Mouse (Mus musculus): Measurements from ENCODE around the gene Cygb.
"Not testable (repeated sequence)": the region's sequence is repeated elsewhere in the genome, so short reads cannot be mapped to it uniquely, and the experiment has no call there.

Cygb gene

DNA sequence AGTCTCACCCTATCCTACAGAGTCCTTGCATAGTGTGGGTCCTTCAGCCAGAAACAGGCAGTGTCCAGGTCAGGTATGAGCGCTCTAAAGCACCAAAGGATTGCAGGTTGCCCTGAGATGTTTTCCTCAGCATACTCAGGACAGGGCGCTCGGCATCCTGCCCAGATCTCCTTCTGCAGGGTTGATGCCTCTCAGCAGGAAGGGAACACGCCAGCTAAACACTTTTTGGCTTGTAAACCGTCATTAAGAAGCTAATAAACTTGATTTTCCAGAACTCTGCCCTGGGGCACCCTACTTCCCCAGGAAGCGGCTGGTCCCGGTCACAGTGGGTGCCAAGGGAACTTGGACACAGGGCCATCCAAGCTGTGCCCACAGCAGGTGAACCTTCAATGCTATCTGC lies 35.0 kb downstream of the Cygb start:
- DNase-seq (ENCODE audit: extremely low spot score, low read depth, low spot score), result no peak

DNA sequence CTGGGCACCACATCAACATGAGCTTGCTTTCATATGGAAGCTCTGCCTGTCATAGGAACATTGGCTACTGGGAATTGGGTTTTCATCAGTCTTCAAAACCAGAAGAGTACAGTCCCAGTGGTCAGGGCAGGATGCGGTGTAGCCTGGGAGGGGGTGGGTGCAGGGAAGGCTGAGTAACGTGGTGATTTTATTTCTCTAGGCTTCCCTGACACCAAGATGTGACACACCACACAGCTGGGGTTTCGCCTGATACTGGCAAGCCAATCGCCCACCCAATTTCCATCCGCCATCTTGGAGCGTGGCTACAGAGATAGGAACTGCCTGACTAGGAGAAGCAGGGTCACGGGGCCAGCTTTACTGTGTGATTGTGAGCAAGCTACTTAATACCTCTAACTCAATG lies 35.4 kb downstream of the Cygb start:
- DNase-seq (ENCODE audit: extremely low spot score, low read depth, low spot score), result no peak

DNA sequence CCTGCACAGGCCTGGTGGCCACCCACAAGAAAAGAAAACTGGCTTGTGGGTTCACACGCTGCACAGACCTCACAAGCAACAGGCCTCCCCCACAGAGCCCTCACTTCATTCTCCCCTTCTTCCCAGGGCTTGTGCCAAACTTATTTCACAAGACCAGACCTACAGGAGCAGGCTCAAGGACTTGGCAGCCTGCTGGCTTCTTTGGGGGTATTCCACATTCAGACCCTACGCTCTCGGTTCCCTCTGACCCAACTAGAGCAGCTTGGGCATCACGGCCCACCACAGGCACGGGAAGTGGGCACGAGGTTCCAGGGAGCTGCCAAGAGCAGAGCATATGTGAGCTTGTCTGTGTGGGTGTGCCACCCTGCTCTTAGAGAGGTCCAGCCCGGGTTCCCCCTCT lies 36.5 kb downstream of the Cygb start:
- no peak for DNase-seq (ENCODE audit: extremely low spot score, low read depth, low spot score)

DNA sequence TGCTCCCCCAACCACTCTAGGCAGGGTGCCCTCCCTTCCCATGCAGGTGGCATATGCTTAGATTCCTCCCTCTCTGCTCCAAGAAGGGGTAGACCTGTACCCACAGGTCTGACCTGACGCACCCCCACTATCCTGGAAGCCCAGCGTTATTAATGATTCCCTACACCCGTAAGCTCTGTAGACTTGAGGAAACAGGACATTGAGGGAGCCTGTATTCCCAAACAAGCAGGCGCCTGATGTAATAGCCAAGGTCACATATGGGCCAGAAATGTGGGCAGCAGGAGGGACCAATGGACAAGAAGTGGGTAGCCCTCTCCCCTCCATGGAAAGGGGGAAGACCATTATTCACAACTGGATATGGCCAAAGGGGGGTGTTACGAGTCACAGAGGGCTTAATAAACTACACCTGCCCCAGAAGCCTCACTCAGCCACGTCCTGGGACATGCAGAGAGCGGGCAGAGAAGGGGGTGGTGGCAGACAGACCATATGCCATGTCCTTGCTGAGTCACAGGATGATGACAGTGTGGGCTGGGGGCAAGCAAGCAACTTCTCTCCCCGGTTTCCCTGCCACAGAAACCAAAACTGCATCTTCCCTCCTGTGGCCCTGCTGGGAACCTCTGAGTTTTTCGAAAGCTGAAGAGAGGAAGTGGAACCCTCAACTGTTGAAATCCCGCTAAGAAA lies 37.5 kb downstream of the Cygb start:
- DNase-seq (ENCODE audit: extremely low spot score, low read depth, low spot score), result no peak

DNA sequence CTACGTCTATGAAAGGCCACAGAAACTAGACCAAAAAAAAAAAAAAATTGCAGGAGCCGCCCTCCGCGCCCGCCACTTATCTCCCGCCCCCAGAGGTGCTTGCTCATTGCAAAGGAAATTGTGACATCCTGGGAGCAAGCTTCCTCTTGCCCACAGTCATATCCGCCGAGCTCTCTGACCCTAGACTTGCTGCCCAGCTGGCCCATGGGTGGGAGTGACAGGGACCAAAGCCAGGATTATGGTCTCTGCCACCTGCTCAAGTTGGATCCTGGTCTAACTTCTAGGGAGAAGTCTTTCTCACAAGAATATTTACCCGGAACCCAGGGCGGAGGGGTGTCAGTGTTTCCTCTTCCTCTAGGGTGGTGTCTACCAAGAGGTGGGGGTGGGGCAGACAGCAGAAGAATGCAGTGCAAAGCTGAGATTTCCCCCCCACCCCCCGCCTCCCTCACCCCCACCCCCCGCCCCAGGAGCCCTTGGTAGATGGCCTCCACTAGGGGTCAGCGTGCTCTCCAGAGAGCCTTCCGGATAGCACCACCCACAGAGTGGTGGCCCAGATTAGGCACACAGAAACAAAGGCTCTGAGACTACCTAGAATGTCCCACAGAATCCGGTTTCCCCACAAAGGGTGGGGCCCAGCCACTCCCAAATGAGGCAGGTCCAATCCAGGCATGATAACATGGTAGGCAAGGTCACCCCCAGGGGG lies 38.2 kb downstream of the Cygb start:
- DNase-seq (ENCODE audit: extremely low spot score, low read depth, low spot score), result no peak

DNA sequence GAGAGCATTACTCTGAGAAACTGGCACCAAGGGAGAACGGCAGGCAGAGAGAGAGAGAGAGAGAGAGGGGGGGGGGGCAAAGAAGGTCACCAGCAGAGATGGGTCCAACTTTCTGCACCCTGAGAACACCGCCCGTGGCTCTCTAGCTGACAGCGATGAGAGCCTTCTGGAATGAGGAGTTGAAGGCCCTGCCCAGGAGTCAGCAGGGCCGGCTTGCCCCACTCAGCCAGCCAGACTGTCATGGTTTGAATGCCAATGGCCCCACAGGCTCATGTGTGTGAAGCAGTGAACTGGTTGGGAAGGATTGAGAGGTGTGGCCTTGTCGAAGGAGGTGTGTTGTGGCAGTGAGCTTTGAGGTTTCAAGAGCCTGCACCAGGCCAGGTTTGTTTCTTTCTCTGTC lies 40.9 kb downstream of the Cygb start:
- no peak for DNase-seq (ENCODE audit: extremely low spot score, low read depth, low spot score)

DNA sequence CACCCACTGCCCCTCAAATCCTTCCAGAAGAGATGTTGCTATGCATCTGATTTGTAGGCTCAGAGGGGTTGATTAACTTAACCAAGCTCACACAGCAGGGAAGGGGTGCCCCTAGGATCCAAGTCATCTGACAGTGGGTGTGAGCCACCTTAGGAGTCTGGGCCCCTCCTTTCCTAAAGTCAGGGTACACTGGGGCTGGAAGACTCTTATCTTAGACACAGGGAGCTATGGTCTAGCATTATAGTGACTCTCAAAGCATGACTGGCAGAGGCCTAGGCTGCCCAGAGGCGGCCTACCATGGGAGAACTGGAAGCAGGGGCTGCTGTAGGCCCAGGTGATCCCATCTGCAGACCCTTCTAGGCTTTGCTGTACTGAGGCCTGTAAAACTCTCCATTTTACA lies 41.6 kb downstream of the Cygb start:
- no peak for DNase-seq (ENCODE audit: extremely low spot score, low read depth, low spot score)

DNA sequence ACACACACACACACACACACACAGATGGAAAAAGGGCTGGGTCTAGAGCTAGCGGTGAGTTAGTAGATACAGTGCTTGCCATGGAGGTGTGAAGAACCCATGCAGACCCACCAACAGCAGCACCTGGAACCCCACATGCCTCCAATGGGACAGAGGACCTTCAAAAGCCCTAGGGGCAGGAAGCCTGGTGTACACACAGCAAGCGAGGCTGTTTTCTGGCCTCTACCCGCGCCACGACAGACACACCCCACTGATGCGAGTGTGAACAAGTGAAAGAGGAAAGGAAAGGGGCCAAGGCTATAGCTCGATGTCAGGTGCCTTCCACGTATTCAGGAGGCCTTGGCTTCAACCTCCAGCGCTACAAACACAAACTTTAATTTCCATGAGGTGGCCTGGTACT lies 42.2 kb downstream of the Cygb start:
- DNase-seq (ENCODE audit: extremely low spot score, low read depth, low spot score), result no peak

DNA sequence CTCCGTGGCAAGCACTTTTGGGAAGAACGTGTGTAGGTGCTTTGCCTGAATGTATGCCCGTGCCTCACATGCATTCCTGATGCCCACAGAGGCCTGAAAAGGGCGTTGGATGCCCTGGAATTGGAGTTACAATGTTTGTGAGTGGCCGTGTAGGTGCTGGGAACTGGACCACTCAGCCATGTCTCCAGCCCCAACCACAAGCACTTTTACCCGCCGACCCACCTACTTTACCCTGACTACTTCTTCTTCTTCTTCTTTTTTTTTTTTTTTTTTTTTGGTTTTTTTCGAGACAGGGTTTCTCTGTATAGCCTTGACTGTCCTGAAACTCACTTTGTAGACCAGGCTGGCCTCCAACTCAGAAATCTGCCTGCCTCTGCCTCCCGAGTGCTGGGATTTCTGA lies 42.9 kb downstream of the Cygb start:
- not testable (repeated sequence) for DNase-seq (ENCODE audit: extremely low spot score, low read depth, low spot score)

DNA sequence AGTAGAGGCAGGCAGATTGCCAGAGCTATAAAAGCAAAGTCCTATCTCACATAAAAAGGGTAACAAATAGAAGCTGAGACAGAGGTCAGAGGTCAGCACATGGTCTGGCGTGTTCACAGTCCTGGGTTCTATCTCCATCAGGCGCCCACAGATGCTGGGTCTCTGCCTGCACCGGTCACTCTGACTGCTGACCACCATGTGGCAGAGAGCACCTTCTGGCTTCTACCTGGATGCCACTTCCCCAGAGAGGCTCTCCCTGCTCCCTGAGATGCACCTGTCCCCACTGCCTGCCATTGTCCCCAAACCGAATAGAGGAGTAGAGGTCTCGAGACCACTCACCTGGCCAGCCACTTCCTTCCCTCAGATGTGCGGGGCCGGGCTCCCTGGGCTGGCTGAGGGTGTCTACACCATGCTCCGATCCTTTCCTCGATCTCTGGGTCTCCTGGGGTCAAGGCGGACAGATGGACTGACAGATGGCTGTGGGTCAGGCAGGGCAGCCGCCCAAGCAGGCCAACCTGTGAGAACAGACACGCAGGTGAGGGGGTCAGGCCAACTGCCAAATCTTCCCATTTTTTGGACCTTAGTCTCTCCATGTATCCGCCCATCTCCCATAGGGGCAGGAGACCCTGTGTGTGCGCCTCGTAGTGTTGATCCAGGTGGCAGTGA lies 44.0 kb downstream of the Cygb start:
- DNase-seq (ENCODE audit: extremely low spot score, low read depth, low spot score), result no peak

DNA sequence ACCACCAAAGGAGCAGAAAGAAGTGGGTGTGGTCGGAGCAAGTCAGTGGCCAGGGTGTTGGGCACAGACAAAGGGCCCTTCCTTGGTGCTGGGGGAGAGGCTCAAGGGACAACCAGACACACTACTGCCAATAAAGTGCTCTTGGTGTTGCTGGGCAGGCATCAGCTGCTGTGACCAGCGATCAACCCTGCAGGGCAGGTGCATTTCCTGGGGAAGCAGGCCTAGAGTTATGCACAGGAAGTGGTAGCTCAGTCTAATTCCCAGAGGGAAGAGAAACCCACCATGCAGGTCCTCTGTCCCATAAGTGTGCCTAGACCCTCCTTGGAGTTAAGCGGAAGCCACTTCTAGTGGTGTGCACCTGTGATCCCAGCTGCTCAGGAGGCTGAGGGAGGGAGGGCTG lies 46.4 kb downstream of the Cygb start:
- DNase-seq (ENCODE audit: extremely low spot score, low read depth, low spot score), result no peak

DNA sequence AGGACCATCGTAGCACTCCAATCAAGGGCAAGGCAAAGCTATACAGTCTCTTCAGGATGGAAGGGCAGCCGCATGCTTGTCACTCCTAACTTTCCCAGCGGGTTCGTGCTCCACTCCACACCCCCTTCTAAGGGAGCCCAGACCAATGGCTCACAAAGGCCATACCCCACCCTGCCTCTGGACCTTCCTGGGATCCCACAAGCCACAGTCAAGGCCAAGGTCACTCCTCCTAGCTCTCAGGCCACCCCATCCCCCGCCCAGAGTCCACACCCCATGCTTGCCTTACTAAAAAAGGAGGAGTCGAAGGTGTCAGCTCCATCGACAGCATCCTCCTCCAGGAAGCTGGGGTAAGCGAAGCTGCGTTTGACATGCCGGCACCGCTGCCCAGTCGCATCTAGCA lies 50.0 kb downstream of the Cygb start:
- DNase-seq (ENCODE audit: extremely low spot score, low read depth, low spot score), result no peak

DNA sequence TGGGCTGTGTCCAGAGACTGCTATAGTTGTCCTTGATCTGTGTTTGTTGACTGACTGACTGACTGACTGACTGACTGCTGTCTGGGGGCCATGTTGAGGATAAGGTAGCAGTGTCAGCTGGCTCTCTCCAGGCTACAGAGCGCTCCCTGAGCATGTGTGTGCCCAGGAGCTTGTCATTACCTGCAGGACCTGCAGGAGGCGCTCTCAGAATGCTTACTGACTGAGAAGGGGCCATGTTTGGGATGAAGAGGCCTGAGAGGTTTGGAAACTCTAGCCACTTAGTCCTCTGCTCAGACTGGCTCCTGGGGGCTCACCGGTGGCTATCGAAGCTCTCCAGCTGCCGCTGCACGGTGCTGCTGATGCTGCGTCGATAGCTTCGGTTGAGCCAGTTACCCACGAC lies 50.8 kb downstream of the Cygb start:
- DNase-seq (ENCODE audit: extremely low spot score, low read depth, low spot score), result no peak

DNA sequence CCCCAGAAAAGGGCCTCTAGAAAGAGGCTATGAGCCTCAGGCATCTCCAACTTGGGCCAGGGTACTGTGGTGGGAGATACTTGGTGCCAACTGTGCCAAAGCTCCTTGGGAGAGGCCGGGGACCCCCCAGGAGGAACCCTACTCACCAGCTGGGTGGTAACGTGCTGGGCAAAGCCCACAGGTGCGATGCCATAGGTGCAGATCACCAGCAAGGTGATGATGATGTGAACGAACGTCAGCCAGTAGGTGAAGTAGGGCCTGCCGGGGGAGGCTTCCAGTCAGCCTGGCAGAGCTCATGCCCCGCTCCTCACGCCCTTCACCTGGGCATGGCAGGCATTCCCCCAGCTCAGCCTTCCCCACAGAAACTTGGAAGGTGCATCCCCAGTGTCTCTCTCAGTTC lies 52.1 kb downstream of the Cygb start:
- DNase-seq (ENCODE audit: extremely low spot score, low read depth, low spot score), result no peak

DNA sequence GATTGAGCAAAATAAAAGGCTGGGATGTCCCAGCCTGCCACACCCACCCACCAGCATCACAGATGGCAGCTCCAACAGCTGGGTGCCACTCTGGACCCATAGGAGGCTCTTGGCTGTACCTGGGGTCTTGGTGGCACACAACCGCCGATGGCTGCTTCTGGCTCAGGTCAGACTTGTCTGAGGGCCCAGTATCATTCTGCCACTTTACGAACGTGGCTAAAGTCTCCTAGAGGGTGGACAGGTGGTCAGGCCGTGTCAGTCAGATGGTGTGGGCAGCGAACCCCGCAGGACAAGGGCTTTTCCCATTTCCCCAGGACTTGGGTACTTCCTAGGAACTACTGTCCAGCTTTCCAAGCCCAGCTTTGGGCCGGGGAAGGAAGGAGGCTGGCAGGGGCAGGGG lies 52.9 kb downstream of the Cygb start:
- DNase-seq (ENCODE audit: extremely low spot score, low read depth, low spot score), result no peak

DNA sequence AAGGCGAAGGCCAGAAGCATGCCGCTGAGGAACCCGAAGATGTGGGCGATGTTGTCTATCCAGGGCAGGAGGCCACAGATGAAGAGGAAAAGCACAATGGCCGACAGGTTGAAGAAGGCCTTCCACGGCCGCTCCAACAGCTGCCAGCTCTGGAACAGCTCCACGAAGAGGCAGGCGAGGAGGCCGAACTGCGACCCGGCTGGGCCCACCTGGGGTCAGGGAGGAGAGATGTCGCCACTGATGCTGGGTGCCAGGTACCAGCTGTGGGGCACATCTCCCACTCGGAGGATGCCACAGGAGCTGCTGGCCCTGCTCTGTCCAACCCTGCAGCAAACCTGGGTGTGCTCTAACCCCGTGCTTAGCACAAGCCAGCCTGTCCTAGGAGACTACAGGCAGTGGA lies 54.9 kb downstream of the Cygb start:
- DNase-seq (ENCODE audit: extremely low spot score, low read depth, low spot score), result no peak

DNA sequence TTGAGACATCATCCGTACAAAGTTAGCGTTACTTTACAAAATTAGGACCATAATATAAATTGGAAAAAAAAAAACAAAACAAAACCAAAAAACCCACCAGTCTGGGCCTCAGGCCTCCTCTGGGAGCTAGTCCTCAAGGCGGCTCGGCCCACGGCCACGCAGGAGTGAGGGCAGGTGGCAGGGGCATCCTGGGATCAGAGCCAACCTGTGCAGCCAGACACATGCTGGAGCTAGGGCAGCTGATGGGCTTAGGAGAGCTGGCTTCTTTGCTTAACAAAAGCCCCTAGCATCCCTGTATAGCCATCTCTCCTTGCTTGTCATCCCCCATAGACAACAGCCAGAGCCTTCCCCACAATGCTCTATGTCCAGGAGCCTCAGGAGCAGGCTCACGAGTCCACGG lies 55.9 kb downstream of the Cygb start:
- no peak for DNase-seq (ENCODE audit: extremely low spot score, low read depth, low spot score)

DNA sequence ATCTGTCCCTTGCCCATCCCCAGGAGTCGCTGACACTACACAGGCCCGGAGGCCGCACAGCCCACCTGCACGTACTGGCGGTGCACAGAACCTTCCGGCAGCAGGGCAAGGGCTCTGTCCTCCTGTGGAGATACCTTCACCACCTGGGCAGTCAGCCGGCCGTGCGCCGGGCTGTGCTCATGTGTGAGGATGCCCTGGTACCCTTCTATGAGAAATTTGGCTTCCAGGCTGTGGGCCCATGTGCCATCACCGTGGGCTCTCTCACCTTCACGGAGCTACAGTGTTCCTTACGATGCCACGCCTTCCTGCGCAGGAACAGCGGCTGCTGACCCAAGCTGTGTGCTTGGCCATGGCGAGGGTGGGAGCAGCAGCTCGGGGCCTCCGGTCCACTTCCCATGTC lies 57.3 kb downstream of the Cygb start:
- no peak for DNase-seq (ENCODE audit: extremely low spot score, low read depth, low spot score)
